Mouse (Mus musculus) telencephalon, adult 2 months (tissue): Measurements from ENCODE around the gene Ddx6.
"Not testable (repeated sequence)": the region's sequence is repeated elsewhere in the genome, so short reads cannot be mapped to it uniquely, and the experiment has no call there.

Experiments
- DNase-seq: peaks from one replicate; pipeline ENCODE4 v3.0.0-alpha.2; 2011; ENCODE audit warnings: low read depth, low spot score

Gene Ddx6

GRCm38 (mm10) chr9:44604779-44605615, at the start of gene Ddx6:
TSS of gene Ddx6 (plus strand) at chr9:44604892.
- DNase-seq: peak; percentile 54

GRCm38 (mm10) chr9:44561597-44561996, 43.1 kb upstream of the Ddx6 start, which contains the start of gene Cxcr5:
TSS of gene Cxcr5 (minus strand) at chr9:44561877.
- no peak for DNase-seq

- DNase-seq: no peak
Observed at GRCm38 (mm10) chr9:44562936-44563335, 41.8 kb upstream of the Ddx6 start.

DNA sequence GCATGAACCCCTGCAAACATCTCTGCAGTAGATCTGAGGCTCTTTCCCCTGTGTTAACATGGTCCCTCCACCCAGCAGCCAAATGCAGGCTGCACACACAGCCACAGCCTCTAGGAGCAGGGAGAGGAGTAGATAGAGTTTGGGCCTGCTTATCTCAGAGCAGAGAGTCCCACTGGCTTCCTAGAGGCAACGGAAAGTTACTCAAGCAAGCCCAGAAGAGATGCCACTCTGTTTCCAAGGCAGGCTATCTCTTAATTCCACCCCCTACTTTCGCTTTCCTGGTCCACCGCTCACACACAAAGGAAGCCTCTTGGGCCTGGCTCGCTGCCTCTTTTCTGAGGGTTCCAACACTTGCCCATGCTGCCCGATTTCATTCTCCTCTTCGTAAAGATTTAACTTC, 39.3 kb upstream of the Ddx6 start:
- no peak for DNase-seq

- no peak for DNase-seq
Observed at GRCm38 (mm10) chr9:44567338-44568082, 37.2 kb upstream of the Ddx6 start.

GRCm38 (mm10) chr9:44568083-44568455, 36.6 kb upstream of the Ddx6 start:
- DNase-seq: no peak

GRCm38 (mm10) chr9:44570939-44571382, 33.7 kb upstream of the Ddx6 start:
- DNase-seq: no peak

DNA sequence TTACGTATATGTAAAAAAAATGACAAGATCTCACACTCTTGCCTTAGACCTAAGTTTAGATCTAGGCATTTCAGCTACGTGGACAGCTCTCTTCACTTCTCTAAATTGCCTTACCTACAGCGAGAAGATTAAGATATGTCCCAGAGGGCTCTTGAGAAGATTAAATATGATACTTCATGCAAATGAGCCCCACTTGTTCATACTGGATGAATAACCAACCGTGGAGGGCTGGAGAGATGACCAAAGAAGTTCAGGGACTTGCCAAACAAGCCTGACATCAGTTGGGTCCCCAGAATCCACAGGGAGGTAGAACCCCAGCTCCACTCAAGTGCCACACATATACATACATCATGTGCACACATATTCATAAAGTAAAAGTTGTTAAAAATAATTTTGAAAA, 31.4 kb upstream of the Ddx6 start:
- no peak for DNase-seq

DNA sequence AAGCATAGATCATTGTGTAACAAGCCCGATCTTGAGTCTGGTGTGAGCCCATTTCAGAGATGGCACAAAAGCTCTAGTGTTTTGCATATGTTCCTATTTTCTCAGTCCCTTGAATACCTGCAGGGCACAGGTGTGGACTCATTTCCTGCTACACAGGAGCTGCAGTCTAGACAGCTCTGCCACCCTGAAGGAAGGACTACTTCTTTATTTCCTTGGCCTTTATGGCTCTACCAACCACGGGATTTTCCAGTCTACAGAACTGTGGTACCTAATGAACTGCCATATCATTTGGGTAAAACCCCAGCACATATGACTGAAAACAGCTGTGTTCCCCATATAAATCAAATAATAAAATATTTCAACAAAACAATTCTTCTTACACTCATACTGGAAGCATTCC, 29.6 kb upstream of the Ddx6 start:
- DNase-seq: no peak

DNA sequence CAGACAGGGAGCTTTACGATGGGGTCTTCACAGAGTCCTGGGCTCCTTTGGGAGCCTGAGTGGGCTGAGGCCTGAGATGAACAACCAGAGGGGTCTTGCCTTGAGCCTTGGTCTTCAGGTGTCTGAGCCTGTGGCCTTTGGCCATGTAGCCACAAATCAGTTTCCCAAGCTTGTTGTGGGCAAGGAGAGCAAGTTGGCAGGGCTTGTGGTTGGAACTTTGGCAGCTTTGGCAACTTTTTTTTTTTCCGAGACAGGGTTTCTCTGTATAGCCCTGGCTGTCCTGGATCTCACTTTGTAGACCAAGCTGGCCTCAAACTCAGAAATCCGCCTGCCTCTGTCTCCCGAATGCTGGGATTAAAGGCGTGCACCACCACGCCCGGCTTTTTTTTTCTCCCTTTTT, 28.6 kb upstream of the Ddx6 start:
- DNase-seq: not testable (repeated sequence)

- no peak for DNase-seq
Observed at GRCm38 (mm10) chr9:44579392-44579791, 25.3 kb upstream of the Ddx6 start.

- DNase-seq: no peak
Observed at GRCm38 (mm10) chr9:44580085-44580484, 24.6 kb upstream of the Ddx6 start.

DNA sequence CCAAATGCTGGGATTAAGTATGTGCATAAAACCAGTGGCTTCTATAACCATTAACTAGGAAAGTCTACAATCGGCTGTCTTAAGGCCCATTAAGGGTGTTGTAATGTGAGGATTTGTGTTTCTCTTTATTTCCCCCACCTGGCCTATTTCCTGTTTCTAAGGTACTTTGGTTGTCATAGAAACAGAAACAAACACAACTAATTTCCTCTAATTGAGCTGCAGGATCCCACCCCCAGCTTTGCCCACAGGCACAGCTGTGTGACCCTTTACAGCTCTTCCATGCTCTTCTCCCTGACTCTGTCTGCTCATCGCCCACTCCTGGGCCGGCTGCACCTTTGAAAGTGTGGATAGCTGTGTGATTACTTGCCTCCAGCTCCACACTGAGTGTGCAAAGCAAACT, 23.3 kb upstream of the Ddx6 start:
- no peak for DNase-seq

- no peak for DNase-seq
Observed at GRCm38 (mm10) chr9:44582390-44582789, 22.3 kb upstream of the Ddx6 start.

DNA sequence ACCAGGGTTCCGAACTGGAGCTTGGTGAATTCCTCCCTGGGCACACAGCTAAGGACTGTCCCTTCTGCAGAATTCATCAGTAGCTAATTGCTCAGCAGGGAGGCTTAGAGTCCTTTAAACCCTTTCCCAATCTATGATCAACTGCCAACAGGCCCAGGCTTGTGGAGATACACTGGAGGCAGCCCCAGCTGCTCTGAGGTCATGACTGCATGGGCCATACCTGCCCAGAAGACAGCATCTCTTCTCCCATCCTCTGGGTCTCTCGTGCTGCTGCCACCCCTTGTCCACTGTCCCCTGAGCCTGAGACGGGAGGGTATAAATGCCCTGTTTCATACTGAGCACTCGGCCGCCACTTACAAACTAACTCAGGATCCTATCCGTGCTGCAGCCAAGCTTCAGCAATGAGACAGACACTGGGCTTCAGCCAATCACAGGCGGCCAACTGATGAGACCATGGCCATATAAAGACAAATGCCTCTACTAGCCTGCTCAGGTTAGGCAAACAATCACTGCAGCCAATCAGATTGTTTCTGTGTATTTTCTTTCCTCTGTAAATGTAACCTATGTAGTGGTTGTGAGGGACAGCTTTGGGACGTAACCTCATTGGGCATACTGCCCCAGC, 17.9 kb upstream of the Ddx6 start:
- no peak for DNase-seq

DNA sequence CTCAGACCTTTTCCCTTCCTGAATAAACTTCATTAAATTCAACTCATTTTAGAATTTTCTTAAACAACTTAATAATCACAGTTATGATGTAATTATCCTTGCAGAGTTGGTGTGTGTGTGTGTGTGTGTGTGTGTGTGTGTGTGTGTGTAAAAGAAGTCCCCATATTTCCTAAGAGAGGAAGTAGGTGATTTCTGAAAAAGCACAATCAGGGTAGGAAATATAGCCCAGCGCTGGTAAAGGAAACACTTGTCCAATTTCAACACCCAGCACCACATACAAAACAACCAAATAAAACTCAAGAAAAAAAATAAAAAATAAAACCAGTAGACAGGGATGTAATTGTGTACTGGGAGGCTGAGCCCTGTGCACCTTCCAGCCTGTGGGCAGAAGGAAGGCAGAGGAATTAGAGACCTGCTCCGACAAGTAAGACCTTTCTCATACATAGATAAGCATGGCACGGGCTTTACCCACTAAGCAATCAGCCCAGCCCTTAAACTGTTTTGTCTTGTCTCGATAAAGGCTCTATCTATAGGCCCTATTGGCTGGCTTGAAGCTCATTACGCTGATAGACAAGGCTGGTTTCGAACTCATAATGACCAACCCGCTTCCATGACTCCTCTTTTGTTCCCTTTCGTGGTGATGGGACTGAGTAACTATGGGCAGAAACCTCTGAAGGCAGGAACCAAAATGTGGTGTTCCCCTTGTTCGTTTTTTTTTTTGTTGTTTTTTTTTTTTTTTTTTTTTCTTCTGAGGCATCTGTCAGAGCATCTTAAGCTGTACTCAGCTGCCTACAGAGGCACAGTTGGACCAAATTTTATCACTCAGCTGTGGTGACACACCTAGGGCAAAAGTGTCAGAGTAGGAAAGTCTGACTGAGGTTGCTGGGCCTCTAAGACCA, 17.2 kb upstream of the Ddx6 start:
- DNase-seq: no peak

DNA sequence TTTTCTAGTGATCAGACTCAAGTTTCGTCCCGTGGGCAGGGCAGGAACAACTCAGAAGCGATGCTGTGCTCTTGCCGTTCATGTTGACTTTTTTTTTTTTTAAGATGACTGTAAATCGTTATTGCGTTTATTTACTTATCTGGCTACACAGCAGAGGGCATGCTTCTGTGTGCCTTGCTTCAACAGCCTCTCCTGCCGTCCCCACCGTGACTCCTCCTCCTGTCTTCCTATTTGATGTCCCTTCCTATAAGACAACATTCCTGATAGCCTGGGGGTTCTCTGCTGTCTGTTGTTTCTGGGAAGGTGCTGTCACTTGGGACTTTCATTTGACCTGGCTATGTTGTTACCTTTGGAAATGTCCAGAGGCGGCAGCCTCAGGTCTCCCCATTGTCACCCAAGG, 16.1 kb upstream of the Ddx6 start:
- DNase-seq: no peak

DNA sequence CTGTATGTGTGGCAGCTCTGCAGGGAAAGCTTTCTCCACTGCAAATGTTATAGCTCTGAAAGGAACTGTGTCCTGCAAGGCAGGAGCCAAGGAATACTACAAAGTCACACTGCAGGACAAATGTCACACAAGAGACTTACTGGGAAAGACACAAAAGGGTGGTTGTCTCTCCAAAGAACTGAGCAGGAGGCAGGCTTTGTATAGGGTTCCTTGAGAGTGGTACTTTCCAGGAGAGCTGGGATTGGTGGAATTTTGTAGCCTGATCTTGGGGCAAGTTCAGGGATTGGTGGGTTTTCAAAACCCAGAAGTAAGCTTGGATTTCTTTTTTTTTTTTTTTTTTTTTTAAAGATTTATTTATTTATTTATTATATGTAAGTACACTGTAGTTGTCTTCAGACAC, 15.6 kb upstream of the Ddx6 start:
- no peak for DNase-seq

DNA sequence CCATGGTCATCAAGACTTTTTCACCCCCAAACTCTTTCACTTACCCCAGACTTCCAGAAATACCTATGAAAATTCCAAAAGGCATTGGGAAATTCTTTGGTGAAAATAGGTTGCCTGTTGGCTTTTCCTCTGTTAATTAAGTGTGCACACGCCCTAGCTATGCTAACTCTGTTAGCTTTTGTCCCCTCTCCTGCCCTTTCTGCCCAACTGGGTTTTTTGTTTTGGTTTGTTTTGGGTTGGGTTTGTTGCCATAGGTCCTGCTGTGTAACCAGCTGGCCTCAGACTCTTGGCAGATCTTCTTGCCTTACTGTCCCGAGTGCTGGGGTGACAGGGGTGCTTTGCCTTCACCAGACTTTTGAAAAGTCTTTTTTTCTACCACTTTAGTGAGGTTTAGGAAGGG, 13.7 kb upstream of the Ddx6 start:
- no peak for DNase-seq

DNA sequence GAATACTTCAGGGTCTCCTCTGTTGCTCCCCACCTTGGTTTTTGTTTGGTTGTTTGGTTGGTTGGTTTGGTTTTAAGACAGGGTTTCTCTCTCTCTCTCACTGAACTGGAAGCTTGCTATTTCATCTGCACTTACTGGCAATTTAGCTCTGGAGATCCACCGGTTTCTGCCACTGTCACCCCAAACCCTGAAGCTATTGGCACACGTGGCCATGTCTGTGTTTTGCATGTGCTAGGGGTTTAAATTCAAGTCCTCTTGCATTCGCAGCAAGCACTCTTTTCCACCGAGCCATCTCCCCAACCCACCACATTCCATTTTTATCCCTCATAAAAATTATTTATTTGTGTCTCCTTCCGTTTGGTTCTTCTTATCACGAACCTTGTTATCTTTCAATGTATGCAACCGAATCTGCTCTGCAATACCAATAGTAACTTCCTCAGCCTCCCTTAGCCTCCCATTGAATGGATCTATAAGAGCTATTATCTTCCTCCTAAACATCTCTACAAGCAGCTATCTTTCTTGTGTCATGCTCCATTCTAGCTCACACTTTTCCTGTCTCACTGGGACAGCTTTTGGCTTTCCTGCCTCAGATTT, 13.0 kb upstream of the Ddx6 start:
- no peak for DNase-seq

GRCm38 (mm10) chr9:44593221-44593620, 11.5 kb upstream of the Ddx6 start:
- DNase-seq: no peak
